Mouse (Mus musculus) gastrocnemius, postnatal 4 days (tissue): ENCODE data around the gene Cdk20. TPM values are rescaled to one million over a fixed set of nuclear protein-coding genes. Genes with fewer than 3 reads are reported as not detected.

Experiments used
- DNase-seq, 2 experiments: peaks; one replicate each; pipeline ENCODE4 v3.0.0; 2021 to 2022; ENCODE audit warnings: low spot score in 2 of 2, mixed read lengths in 2 of 2
- total RNA-seq, 2 experiments: library from RNA; stranded (reverse); gene quantifications; 2 replicates each; pipeline ENCODE4 v1.2.3; 2021

Gene Cdk20
- total RNA-seq, 2 experiments from 2014 or later: 3.9 to 5.2 TPM

DNA sequence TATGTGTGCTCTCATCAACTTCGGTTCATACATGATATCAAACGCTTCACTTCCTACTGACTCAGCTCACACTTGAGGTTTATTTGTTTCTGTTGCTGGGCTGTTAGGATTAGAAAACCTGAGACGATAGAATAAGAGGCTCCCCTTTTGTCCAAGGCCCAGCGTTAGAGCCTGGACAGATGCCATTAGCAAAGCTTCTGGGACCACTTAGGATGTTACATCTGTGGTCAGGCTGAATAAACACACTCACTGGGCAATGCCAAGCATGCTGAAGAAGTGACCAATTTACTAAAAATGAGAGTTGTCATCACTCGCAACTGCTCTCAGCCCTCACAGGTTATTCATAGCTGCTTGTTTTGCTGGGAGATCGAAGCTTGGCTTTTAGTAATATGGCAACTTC, 57.8 kb downstream of the Cdk20 start:
- no peak for DNase-seq

Other genes with a start within 250 kb of the Cdk20 start
- 1 to 10 TPM; 7.5 to 8.7 TPM for gene Cdc14b, start 157.0 kb upstream of the Cdk20 start, total RNA-seq
- gene Aaed1, start 119.6 kb upstream of the Cdk20 start, total RNA-seq: 10 to 100 TPM; 36.5 to 41.9 TPM
- 100 to 1,000 TPM; 179 to 189 TPM for gene Ctsl, start 61.4 kb upstream of the Cdk20 start, total RNA-seq
- under 1 TPM in 1 of 2 experiments, not detected in 1; 0.34 TPM for gene Fam240b, start 65.5 kb downstream of the Cdk20 start, total RNA-seq